8 mouse cellular contexts compared by ENCODE assay signal in the genomic region with DNA sequence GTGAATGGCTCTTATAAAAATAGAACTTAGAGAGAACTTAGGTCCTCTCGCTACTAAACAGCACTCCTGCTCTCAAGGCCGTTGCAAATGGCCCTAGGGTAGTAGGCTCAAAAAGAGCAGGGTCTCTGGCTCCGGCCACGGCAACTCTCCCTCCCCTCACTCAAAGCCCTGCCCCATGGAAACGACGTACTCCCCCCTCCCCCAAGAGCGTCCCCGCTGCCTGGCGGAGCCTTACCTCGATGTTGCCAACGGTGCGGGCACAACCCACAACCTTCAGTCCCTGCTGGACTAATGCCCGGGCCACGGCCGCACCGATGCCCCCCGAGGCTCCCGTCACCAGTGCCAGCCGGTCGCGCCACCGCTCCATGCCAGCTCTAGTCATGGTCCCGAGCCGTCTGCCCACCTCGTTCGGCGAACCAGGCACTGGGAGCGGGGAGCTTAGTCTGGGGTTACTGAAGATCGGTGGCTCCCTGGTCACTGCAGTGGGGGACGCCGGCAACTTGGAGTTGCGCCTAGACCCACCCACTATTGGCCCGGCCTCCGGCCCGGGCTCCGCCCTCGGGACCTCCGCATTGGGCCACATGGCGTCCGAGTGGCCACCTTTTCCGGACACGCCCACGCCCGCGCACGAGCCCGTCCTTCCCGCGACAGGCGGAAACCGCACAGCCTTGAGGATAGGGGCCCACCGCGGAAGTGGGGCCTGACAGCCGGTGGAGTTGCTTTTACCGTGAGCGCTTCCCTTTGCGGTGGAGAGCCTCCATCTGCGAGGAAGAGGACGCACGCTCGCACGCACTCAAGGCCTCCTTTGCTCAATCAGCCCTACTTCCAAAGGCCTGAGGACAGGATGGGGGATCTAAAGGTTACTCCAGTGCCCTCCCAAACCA. TPM values are rescaled to one million over a fixed set of nuclear protein-coding genes. Genes with fewer than 3 reads are reported as not detected.
DNase-seq lines count a peak whose midpoint lies in the region; ATAC-seq and TF ChIP-seq lines count a peak whose summit lies in the region.

Gene Dhrs11, minus strand, starts transcription at position 479 of the 884 bp plus-strand sequence.

- H3K9ac ChIP-seq in embryonic facial prominence, embryonic 15.5 days, result peak within 1 kb of the TSS; percentile 70
- H3K9ac ChIP-seq in limb, embryonic 14.5 days (ENCODE audit: low read depth, low read length, severe bottlenecking), result peak within 1 kb of the TSS; percentile 73
- H3K9ac ChIP-seq in midbrain, embryonic 16.5 days (ENCODE audit: low read depth, low read length), result peak within 1 kb of the TSS; percentile 77

- no peaks in the 10 kb centered on the region for H3K27me3 ChIP-seq in embryonic facial prominence, embryonic 15.5 days
- H3K27me3 ChIP-seq in limb, embryonic 14.5 days (ENCODE audit: control insufficient read depth, insufficient read depth, low read length), result no peaks in the 10 kb centered on the region
- H3K27me3 ChIP-seq in midbrain, embryonic 16.5 days (ENCODE audit: control insufficient read depth, insufficient read depth, low read depth, low read length), result no peaks in the 10 kb centered on the region
- no peaks in the 10 kb centered on the region for H3K27me3 ChIP-seq in spleen, adult 2 months (ENCODE audit: control insufficient read depth, insufficient read depth, low read length)

- DNase-seq in A20 (ENCODE audit: low read depth, low spot score), result peak; percentile 93
- peak; percentile 96 for DNase-seq in heart, adult 8-10 months (ENCODE audit: low spot score)
- DNase-seq in kidney, adult 9 months, result peak; percentile 97
- peak; percentile 83 for DNase-seq in limb, embryonic 14.5 days (ENCODE audit: low spot score)
- peak; percentile 63 to 93 for DNase-seq in spleen, adult 2 months (ENCODE audit: low read depth in 1 of 2, low spot score in 2 of 2)

- TF ChIP-seq POLR2A in bone marrow, adult 2 months (IDR thresholded peaks at IDR 0.05; ENCODE audit: borderline replicate concordance, control insufficient read depth, low read depth, low read length), result peak; percentile 94
- no peak for TF ChIP-seq POLR2A in limb, embryonic 14.5 days (IDR thresholded peaks at IDR 0.05; ENCODE audit: borderline replicate concordance, extremely low read depth, insufficient read depth, insufficient read length)
- peak; percentile 17; the same call in 1 of the 2 replicates for TF ChIP-seq POLR2A in spleen, adult 2 months (IDR thresholded peaks at IDR 0.05; ENCODE audit: low read depth, low read length)

- WGBS in bone marrow, adult 2 months, result under 1% methylated on average over 62 of the region's 62 CpGs
- under 1% methylated on average over 62 of the region's 62 CpGs for WGBS in embryonic facial prominence, embryonic 15.5 days
- WGBS in limb, embryonic 14.5 days, result under 1% methylated on average over 56 of the region's 62 CpGs
- under 1% methylated on average over 61 of the region's 62 CpGs for WGBS in midbrain, embryonic 16.5 days
- WGBS in spleen, adult 2 months, result 1% methylated on average over 62 of the region's 62 CpGs

- no peaks in the 10 kb centered on the region for H3K9me3 ChIP-seq in embryonic facial prominence, embryonic 15.5 days (replicated peaks)
- no peaks in the 10 kb centered on the region for H3K9me3 ChIP-seq in limb, embryonic 14.5 days (ENCODE audit: control insufficient read depth, low read length)
- no peaks in the 10 kb centered on the region for H3K9me3 ChIP-seq in midbrain, embryonic 16.5 days (replicated peaks; ENCODE audit: control insufficient read depth, low read length, poor library complexity, severe bottlenecking)

- H3K4me3 ChIP-seq in bone marrow, adult 2 months (replicated peaks; ENCODE audit: control insufficient read depth, low read depth, low read length), result peak within 1 kb of the TSS; percentile 98
- peak within 1 kb of the TSS; percentile 81 for H3K4me3 ChIP-seq in embryonic facial prominence, embryonic 15.5 days (replicated peaks)
- H3K4me3 ChIP-seq in limb, embryonic 14.5 days (replicated peaks; ENCODE audit: low read length), result peak within 1 kb of the TSS; percentile 78
- peak within 1 kb of the TSS; percentile 60 for H3K4me3 ChIP-seq in midbrain, embryonic 16.5 days (ENCODE audit: low read depth, low read length)
- peak within 1 kb of the TSS; percentile 89 for H3K4me3 ChIP-seq in spleen, adult 2 months (ENCODE audit: extremely low read depth, insufficient read depth, insufficient read length)

- peaks cover 26% of the 10 kb centered on the region for H3K36me3 ChIP-seq in embryonic facial prominence, embryonic 15.5 days
- H3K36me3 ChIP-seq in limb, embryonic 14.5 days (ENCODE audit: control insufficient read depth, insufficient read depth, low read length), result peaks cover 27% of the 10 kb centered on the region
- peaks cover 8% of the 10 kb centered on the region for H3K36me3 ChIP-seq in midbrain, embryonic 16.5 days (ENCODE audit: control insufficient read depth, insufficient read depth, low read length)
- peaks cover 11% of the 10 kb centered on the region for H3K36me3 ChIP-seq in spleen, adult 2 months (ENCODE audit: control insufficient read depth, insufficient read depth, low read length)

- TF ChIP-seq CTCF in bone marrow, adult 2 months (IDR thresholded peaks at IDR 0.05; ENCODE audit: control insufficient read depth, insufficient read depth, low read length), result no peak
- TF ChIP-seq CTCF in spleen, adult 2 months (IDR thresholded peaks at IDR 0.05; ENCODE audit: extremely low read depth, insufficient read depth, insufficient read length, insufficient replicate concordance), result no peak

- H3K4me1 ChIP-seq in bone marrow, adult 2 months (ENCODE audit: control insufficient read depth, insufficient read depth, low read length), result no peaks in the 10 kb centered on the region; the same call in 1 of the 2 replicates
- H3K4me1 ChIP-seq in embryonic facial prominence, embryonic 15.5 days, result peaks cover 5% of the 10 kb centered on the region; the same call in 1 of the 2 replicates
- peaks cover 9% of the 10 kb centered on the region for H3K4me1 ChIP-seq in limb, embryonic 14.5 days (ENCODE audit: control insufficient read depth, insufficient read depth, low read length)
- H3K4me1 ChIP-seq in midbrain, embryonic 16.5 days (ENCODE audit: control insufficient read depth, insufficient read depth, low read length), result peaks cover 5% of the 10 kb centered on the region
- peaks cover 4% of the 10 kb centered on the region; the same call in 1 of the 2 replicates for H3K4me1 ChIP-seq in spleen, adult 2 months (ENCODE audit: control insufficient read depth, insufficient read depth, insufficient read length)

- peak within 1 kb of the TSS; percentile 94 for H3K27ac ChIP-seq in bone marrow, adult 2 months (ENCODE audit: control insufficient read depth, insufficient read depth, low read depth, low read length, poor library complexity)
- H3K27ac ChIP-seq in embryonic facial prominence, embryonic 15.5 days (replicated peaks), result peak within 1 kb of the TSS; percentile 85
- H3K27ac ChIP-seq in limb, embryonic 14.5 days (replicated peaks; ENCODE audit: low read depth, low read length), result peak within 1 kb of the TSS; percentile 82
- H3K27ac ChIP-seq in midbrain, embryonic 16.5 days (ENCODE audit: low read length), result peak within 1 kb of the TSS; percentile 60
- H3K27ac ChIP-seq in spleen, adult 2 months (ENCODE audit: insufficient read depth, low read length), result peak within 1 kb of the TSS; percentile 74

- peak within 1 kb of the TSS; percentile 86 for H3K4me2 ChIP-seq in embryonic facial prominence, embryonic 15.5 days (replicated peaks)
- H3K4me2 ChIP-seq in limb, embryonic 14.5 days (replicated peaks; ENCODE audit: low read depth, low read length, severe bottlenecking), result peak within 1 kb of the TSS; percentile 83
- H3K4me2 ChIP-seq in midbrain, embryonic 16.5 days (ENCODE audit: low read length), result peak within 1 kb of the TSS; percentile 85

- peak; percentile 95 for ATAC-seq in embryonic facial prominence, embryonic 15.5 days (ENCODE audit: insufficient number of reproducible peaks, low FRiP score, low TSS enrichment, low read depth)
- ATAC-seq in limb, embryonic 14.5 days (ENCODE audit: low FRiP score, low read depth), result peak; percentile 93
- ATAC-seq in midbrain, embryonic 16.5 days, result peak; percentile 90

RNA-seq across cellular contexts. Expression of gene Dhrs11, which starts in this region (rescaled TPM):
- 144 and 158 TPM in 2 replicates for polyA plus RNA-seq in bone marrow, adult 2 months (2011; ENCODE audit: insufficient read depth, insufficient read length, low replicate concordance, missing spikeins)
- polyA plus RNA-seq in embryonic facial prominence, embryonic 15.5 days (2015; fragmentation: Nextera tagmentation; extraction: Ambion mirVana), result 13.7 and 14.2 TPM in 2 replicates
- 100 to 1,000 TPM; 104 to 123 (median 113) TPM for total RNA-seq in heart, adult 8-10 months (2022)
- polyA plus RNA-seq in limb, embryonic 14.5 days (2012; rRNA removed), result 22.6 and 29.7 TPM in 2 replicates
- 11.5 and 16.2 TPM in 2 replicates for polyA plus RNA-seq in limb, embryonic 14.5 days (2014; fragmentation: Nextera tagmentation; extraction: Ambion mirVana)
- polyA plus RNA-seq in midbrain, embryonic 16.5 days (2015; fragmentation: Nextera tagmentation; extraction: Ambion mirVana), result 8.8 and 9.0 TPM in 2 replicates
- polyA plus RNA-seq in spleen, adult 2 months (2012; rRNA removed), result 88.9 and 126 TPM in 2 replicates

Comparison
In these comparisons a context has a peak if more than half of its experiments do, and no peak if none do; other contexts are left out.
1. Peak in every context shown above with its lines: DNase-seq, ATAC-seq, H3K4me3 ChIP-seq and H3K27ac ChIP-seq.